Mouse (Mus musculus) R1 (cell line): ENCODE results near the gene Tceanc2.
"Not testable (repeated sequence)": the region's sequence is repeated elsewhere in the genome, so short reads cannot be mapped to it uniquely, and the experiment has no call there.

Experiments
- DNase-seq: peaks from one replicate; pipeline ENCODE4 v3.0.0-alpha.2; 2018; ENCODE audit warnings: low read depth, low spot score

Gene Tceanc2

GRCm38 (mm10) chr4:107126891-107127524 is 51.9 kb downstream of the Tceanc2 start:
- no peak for DNase-seq

- no peak for DNase-seq
These were observed 52.5 kb downstream of the Tceanc2 start for GRCm38 (mm10) chr4:107126389-107126788.

DNA sequence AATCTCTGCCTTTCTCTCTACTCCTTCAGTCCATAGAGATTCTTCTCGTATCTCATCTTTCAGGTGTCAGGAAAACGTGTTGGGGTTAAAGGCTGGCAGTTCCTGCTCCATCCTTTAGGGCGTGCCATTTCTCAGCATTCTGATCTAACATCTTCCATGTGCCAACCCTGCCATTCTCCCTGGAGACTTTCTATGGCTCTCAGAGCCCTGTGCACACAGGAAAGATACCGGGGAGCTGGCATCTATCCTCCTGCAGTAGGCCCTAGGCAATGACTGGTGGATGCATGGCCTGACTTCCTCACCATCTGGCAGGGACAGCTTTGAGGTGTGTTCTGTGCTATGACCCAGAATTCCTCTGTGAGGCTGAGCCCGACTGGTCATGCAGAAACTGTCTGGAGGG is 53.8 kb downstream of the Tceanc2 start:
- no peak for DNase-seq

DNA sequence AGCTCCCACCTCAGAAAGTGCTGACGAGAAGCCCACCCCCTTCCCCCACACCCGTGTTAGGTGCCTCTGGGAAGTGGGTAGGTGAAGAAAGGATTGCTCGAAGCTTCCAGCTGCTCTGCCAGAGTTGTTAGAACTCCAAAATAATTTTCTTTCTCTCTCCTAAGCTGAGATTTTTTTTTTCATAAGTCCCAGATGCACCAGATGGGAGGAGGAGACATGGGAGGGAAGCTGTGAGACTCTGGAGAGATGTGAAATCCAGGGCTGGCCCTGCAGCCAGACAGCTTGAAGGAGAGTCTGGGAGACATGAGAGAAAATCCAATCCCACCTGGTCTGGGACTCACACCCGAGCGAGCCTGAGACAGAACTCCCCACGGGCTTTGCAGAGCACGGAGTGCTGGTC is 54.5 kb downstream of the Tceanc2 start:
- DNase-seq, result no peak

GRCm38 (mm10) chr4:107121165-107121943 is 57.6 kb downstream of the Tceanc2 start:
- peak; percentile 12 for DNase-seq

DNA sequence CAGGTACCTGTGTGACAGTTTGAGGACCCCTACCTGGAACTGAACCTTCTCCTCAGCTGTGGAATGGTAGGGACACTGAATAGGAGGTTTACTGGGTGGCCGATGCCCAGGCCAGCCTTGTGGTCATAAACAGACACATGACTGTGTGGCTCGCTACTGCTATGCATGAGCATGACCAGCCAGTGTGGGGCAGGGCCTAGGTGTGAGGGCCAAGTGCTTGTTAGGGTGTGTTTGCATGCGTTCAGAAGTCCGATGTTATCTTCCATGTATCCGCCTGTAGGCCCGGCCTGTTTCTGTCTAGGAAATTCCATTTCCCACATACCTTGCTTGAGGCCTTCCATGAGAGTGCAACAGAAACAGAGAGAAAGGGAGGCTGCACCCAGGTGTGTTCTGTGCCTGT is 58.2 kb downstream of the Tceanc2 start:
- no peak for DNase-seq

- DNase-seq, result no peak
These were observed 59.9 kb downstream of the Tceanc2 start for GRCm38 (mm10) chr4:107119056-107119455.

DNA sequence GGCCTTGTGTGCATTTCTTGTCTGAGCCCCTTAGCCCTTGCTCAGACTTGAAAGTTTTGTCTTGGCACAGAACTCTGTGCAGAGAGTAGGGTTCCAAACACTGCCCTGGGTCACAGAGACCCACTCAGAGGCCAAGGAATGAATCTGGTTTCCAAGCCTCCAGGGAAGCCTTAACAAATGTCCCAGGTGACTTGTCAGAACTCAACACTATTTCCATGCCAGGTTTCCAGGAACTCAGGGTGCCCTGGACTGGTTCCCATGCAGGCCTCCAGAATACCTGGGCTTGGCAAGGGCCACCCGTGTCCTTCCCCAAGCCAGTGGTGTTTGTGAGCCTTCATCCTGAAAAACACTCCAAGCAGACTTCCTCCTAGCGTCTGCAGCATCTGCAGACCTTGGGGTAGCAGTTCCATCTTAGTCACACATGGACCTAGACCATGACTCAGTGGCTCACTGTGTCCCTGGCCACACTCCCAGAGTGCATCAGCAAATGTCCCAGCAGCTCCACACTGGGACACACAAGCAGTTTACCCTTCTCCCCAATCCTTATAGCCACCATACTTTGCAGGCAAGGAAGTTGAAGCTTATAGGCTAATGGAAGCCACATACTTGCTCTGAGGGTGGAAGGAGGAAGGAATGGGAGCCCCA is 61.1 kb downstream of the Tceanc2 start:
- DNase-seq, result no peak

- DNase-seq, result no peak
These were observed 64.6 kb downstream of the Tceanc2 start for GRCm38 (mm10) chr4:107114278-107114677.

GRCm38 (mm10) chr4:107109181-107109580 is 69.7 kb downstream of the Tceanc2 start:
- DNase-seq, result not testable (repeated sequence)

GRCm38 (mm10) chr4:107108291-107108731 is 70.6 kb downstream of the Tceanc2 start:
- peak; percentile 55 for DNase-seq

DNA sequence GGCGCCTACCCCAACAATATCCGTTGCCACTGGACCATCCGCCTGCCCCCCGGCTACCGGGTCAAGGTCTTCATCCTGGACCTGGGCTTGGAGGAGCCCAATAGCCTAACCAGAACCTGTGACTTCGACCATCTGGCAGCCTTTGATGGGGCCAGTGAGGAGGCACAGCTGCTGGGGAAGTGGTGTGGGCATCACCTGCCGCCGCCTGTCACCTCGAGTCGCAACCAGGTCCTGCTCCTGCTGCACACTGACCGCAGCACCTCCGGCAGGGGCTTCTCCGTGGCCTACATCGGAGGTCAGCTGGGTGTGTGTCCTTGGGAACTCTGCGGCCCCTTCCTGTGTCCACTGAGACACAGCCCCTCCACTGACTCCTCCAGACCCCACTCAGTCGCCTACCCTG is 72.1 kb downstream of the Tceanc2 start:
- DNase-seq, result no peak

GRCm38 (mm10) chr4:107102220-107102619 is 76.7 kb downstream of the Tceanc2 start:
- no peak for DNase-seq

GRCm38 (mm10) chr4:107098791-107099525 is 80.0 kb downstream of the Tceanc2 start:
- peak; percentile 62 for DNase-seq

DNA sequence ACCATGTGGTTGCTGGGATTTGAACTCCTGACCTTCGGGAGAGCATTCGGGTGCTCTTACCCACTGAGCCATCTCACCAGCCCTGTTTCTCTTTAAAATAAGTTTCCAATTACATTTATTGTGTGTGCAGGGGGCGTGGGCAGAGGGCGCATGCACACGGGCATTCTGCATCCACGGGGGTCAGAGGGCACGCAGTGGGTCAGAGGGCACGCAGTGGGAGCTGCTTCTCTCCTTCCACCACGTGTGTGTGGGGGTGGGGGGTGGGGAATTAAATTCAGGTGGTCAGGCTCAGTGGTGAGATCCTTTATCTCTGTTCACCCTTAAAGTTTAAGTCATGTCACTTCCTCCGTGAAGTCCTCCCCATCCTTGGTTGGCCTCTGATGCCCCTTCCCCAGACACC is 80.5 kb downstream of the Tceanc2 start:
- no peak for DNase-seq

GRCm38 (mm10) chr4:107097871-107098270 is 81.0 kb downstream of the Tceanc2 start:
- DNase-seq, result peak; percentile 32

- no peak for DNase-seq
These were observed 82.0 kb downstream of the Tceanc2 start, which contains the start of gene Cdcp2 for GRCm38 (mm10) chr4:107096841-107097373. Cdcp2 (plus strand) TSS chr4:107096891.

GRCm38 (mm10) chr4:107096043-107096442 is 82.9 kb downstream of the Tceanc2 start:
- DNase-seq, result no peak

- DNase-seq, result peak; percentile 38
These were observed 84.3 kb downstream of the Tceanc2 start for GRCm38 (mm10) chr4:107094484-107095187.

DNA sequence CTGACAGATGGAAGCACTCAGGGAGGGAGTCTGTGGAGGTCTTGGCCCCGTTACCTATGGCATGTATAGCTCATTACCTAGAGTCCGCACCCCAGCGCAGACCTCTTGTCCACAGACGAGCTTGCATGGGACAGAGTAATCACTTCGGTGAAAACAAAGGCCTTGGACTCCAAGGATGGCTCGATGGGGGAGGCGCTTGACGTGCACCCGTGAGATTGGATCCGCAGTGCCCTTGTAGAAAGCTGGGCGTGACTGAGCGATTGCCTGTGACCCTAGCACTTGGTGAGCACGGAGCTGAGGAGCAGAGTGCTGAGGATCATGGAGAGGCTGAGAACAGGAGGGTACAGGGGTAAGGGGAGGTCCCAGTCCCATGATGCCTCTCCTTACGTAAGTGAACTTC is 87.2 kb downstream of the Tceanc2 start:
- no peak for DNase-seq

GRCm38 (mm10) chr4:107084858-107085257 is 94.1 kb downstream of the Tceanc2 start:
- DNase-seq, result peak; percentile 62
